Mouse (Mus musculus) urinary bladder, adult 18-20 months (tissue): ENCODE measurements around the gene Ccdc71.

Source experiments
- DNase-seq, 2 experiments: peaks; one replicate each; pipeline ENCODE4 v3.0.0; 2022; ENCODE audit warnings: low spot score in 2 of 2, mixed read lengths in 2 of 2

Ccdc71 gene

DNA sequence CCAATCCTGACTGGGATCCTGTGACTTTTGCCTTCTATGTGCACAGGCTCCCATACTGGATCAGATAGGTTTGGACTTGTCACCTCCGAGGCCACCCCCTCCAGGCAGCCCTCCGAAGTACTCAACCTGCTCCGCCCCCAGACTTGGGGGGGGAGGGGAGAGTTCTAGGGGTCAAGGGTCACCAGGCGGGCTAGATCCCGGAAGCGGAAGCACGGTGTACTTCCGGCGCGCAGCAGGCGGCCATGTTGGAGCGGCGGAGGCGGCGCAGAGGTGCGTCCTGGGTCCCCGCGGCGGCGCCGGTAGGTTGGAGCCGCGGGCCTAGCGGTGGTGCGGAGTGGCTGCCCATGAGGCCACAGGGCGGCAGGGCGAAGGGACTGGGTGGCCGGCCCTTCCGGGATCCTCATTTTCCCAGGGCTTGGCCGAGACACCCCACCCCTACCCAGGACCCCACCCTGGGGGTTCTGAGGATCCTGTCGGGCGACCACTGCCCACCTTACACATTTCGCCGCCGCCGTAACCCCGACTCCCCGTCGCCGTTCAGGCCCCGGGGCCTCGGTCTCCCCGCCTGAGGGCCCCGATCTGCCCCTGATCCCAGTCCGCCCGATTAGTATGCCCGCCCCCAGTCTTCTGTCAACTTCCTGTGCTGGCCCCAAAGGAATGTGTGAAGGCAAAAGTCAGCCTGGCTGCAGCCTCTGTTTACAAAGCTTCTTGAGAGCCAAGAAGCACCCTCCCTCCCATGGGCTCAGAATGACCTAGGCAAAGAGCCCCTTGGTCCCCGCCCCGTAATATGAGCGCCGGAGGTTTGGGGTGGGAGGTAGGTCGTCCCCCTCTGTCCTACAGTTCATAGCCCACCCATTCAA lies at the start of gene Ccdc71:
Gene Ccdc71, plus strand, starts transcription at position 209 of the 860 bp plus-strand sequence.
- peak; percentile 72 to 82 for DNase-seq

GRCm38 (mm10) chr9:108411381-108411942 lies 48.9 kb upstream of the Ccdc71 start:
- DNase-seq: no peak

GRCm38 (mm10) chr9:108412221-108412620 lies 48.1 kb upstream of the Ccdc71 start:
- peak in 1 of 2 experiments; percentile 16 for DNase-seq

DNA sequence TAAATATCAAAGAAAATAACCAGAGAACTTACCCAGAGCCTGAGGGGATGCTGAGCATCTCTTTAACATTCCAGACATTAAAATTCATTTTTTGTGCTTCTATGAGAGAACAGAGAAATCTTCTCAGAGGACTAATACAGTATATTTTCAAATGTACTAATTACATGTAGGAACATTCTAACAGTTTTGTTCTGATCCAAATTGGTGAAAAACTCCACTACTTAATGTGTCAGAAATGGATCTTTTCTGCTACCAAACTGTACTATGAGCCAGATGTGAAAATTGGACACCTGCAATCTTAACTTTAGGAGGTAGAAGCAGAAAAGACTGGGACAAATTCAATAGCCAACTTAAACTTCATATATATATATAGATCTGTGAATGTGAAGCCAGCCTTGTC lies 31.9 kb upstream of the Ccdc71 start, which contains the start of gene Ccdc36:
Gene Ccdc36, minus strand, starts transcription at position 101 of the 400 bp plus-strand sequence.
- no peak for DNase-seq

DNA sequence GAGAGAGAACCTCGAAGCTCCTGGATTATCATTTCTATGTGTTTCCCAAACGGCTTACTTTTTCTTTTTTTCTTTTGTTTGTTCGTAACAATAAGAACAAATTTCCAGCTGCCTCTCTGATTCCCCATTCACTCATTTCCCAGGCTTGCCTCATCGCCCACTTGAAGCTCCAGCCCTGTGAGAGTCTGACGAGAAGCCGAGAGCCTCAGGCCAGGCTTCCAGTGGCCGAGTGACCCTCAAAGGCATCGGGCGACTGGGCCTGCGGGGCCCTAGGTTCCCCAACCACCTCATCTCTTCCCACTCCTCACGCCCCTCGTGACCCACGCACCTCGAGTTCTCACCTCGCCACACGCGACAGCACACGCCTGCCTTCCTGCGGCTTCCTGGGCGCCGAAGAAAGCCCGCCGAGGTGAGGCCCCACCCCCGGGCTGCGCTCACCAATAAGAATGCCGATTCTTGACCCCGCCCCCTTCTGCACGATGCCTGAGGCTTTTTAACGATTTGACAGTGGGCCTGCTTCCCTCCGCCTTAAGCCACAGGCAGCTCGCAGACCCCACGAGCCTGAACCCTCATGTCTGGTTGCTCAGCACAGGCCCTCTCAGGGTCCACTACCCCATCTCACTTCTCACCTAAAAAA lies 28.8 kb upstream of the Ccdc71 start:
- DNase-seq: no peak

- DNase-seq: no peak
Measured at GRCm38 (mm10) chr9:108436182-108436581, 24.1 kb upstream of the Ccdc71 start, which contains the start of gene BC048562. Gene BC048562, plus strand, starts transcription at chr9:108436482.

GRCm38 (mm10) chr9:108439176-108439575 lies 21.2 kb upstream of the Ccdc71 start:
- DNase-seq: no peak

- DNase-seq: no peak
Measured at GRCm38 (mm10) chr9:108440485-108440884, 19.8 kb upstream of the Ccdc71 start.

- DNase-seq: no peak
Measured at GRCm38 (mm10) chr9:108441236-108441919, 18.9 kb upstream of the Ccdc71 start.

DNA sequence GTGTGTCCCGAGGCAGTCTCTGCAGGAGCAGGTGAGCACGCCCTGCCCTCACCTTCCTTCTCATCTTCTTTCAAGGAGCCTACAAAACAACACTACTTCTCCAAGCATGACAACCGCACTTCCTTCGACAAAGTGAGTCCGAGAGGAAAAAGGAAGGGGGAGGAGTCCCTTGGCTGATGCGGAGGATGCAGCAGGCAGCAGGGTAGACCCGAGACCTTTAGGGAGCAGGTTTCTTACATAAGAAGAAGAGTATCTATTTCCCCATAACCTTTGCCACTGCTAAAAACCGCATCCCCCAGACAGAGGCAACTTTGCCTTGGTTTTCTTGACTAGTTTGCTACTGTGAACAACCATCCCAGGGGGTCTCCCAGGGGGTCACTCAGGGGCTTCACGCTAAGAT lies 15.2 kb upstream of the Ccdc71 start:
- DNase-seq: no peak

GRCm38 (mm10) chr9:108449860-108450259 lies 10.5 kb upstream of the Ccdc71 start:
- no peak for DNase-seq

GRCm38 (mm10) chr9:108450292-108451169 lies 9.8 kb upstream of the Ccdc71 start:
- no peak for DNase-seq

DNA sequence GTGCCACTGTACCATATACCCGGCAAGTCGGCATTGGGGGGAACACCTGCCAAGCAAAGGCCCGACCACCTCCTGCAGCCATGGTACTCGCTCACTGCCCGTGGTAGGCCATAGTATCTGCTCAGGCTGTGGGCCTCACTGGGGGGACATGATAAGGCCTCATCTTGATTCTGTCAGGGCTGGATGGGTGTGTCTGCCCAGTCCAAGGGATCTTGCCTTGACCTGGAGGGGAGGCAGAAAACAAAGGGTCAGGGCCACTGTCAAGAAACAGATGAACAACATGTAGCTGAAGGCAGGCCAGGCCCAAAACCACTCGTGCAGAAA lies 9.2 kb upstream of the Ccdc71 start:
- DNase-seq: no peak

DNA sequence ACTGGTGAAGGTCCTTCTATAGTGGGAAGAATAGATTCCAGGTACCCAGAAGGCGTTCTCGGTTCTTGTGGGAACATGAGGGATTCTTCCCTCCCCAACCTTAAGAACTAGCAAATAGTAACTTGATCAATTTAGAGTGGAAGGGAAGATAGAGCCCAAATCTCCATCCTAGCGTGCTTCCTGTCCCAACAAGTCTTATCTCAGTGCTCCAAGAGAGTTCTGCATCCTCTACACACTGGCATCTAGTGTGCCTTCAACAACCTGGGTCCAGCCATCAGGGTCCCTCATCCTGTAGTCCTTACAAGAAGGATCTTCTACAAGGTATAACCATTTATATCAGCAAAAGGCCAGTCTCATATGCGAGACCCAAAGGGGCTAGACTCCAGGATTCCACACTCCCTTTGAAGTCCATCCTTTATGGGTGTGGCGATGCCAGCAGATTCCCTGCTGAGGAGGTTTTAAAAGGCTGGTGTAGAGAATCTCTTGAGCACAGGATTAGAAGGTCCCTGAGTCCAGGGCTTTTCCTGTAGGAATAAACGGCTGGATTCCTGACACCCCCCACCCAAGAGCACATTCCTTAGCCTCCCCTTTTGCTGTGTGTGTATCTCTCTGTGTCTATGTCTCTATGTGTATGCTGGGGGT lies 8.7 kb upstream of the Ccdc71 start:
- DNase-seq: no peak

- DNase-seq: peak; percentile 72 to 79
Measured at GRCm38 (mm10) chr9:108452291-108452906, 7.9 kb upstream of the Ccdc71 start.

GRCm38 (mm10) chr9:108452911-108453310 lies 7.4 kb upstream of the Ccdc71 start:
- DNase-seq: no peak

DNA sequence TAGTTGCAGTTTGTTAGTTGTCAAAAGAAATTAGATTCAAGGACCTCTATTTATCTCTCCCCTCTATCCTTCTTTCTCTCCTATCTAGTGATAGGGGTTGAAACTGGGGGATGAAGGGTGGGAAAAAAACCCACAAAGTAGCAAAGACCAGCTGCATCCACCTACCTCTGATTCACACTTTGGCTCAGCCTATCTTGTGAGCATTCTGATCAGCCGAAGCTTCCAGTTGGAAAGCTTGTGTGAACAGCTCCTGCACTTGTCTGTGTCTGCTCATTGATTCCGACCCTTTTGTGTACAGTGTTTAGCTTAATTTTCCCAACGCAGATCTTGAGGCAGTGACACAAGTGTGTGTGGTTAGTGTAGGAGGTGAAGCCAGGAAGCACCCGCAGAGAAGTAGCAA lies 6.9 kb upstream of the Ccdc71 start:
- no peak for DNase-seq

DNA sequence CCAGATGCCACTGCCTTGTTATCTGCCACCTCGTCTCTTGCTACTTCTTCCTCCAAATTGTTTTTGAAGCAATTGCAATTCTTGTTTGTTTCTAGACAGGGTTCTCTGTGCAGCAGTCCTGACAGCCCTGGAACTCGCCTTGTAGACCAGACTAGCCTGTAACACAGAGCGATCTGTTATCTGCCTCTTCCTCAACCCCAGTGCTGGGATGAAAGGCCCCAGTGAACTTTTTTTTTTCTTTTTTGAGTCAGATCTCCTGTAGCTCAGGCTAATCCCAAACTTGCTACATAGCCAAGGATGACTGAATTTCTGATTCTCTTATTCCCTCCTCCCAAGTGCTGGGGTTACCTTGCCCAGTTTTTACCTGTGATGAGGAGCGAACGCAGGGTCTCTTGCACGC lies 5.9 kb upstream of the Ccdc71 start:
- DNase-seq: no peak

- no peak for DNase-seq
Measured at GRCm38 (mm10) chr9:108455747-108456571, 4.4 kb upstream of the Ccdc71 start.
